ENCODE assay signal across 19 mouse cellular contexts in the genomic region with DNA sequence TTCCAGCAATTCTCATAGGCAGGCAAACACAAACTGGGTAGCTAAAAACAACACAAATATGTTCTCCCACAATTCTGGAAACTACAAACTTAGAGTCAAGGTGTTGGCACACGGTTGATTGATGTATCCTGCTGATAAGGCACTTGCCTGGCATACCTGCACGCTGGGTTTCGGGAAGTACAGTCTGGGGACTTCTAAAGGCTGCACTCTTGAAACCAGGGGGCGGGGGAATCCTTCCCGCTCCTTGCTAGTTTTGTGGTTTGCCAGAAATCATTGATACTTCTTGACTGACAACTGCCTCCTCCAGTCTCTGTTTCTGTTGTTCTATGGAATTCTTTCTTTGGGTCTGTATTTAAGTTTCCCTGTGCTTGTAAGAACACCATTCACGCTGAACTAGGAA.
"Had no signal": no experiment of that assay in that cellular context is flagged by ENCODE, and none has a peak within 500 bp of the region (broad histone marks: within the 10 kb centered on the region; RNA-seq: fewer than 3 reads in every experiment).

No protein-coding gene starts in this region.

- H3K4me3 ChIP-seq: limb, embryonic 10.5 days; limb, embryonic 13.5 days; liver, embryonic 12.5 days; liver, embryonic 15.5 days; midbrain, embryonic 12.5 days; midbrain, embryonic 15.5 days; neural tube, embryonic 12.5 days; neural tube, embryonic 15.5 days had no signal

- ATAC-seq: intestine, embryonic 16.5 days; liver, embryonic 12.5 days; midbrain, embryonic 15.5 days had no signal

- H3K27ac ChIP-seq: limb, embryonic 10.5 days; limb, embryonic 13.5 days; liver, embryonic 12.5 days; liver, embryonic 15.5 days; macrophage; midbrain, embryonic 12.5 days; midbrain, embryonic 15.5 days; neural tube, embryonic 12.5 days; neural tube, embryonic 15.5 days had no signal

- H3K4me2 ChIP-seq: limb, embryonic 13.5 days; liver, embryonic 12.5 days; liver, embryonic 15.5 days; midbrain, embryonic 12.5 days; midbrain, embryonic 15.5 days; neural tube, embryonic 12.5 days; neural tube, embryonic 15.5 days had no signal

- H3K9ac ChIP-seq: limb, embryonic 13.5 days; liver, embryonic 12.5 days; liver, embryonic 15.5 days; midbrain, embryonic 12.5 days; midbrain, embryonic 15.5 days; neural tube, embryonic 12.5 days; neural tube, embryonic 15.5 days had no signal

- H3K36me3 ChIP-seq: limb, embryonic 10.5 days; limb, embryonic 13.5 days; liver, embryonic 12.5 days; liver, embryonic 15.5 days; midbrain, embryonic 12.5 days; midbrain, embryonic 15.5 days; neural tube, embryonic 12.5 days; neural tube, embryonic 15.5 days had no signal

- H3K9me3 ChIP-seq: limb, embryonic 10.5 days; limb, embryonic 13.5 days; liver, embryonic 12.5 days; liver, embryonic 15.5 days; midbrain, embryonic 12.5 days; midbrain, embryonic 15.5 days; neural tube, embryonic 12.5 days; neural tube, embryonic 15.5 days had no signal

- H3K27me3 ChIP-seq: limb, embryonic 13.5 days; liver, embryonic 12.5 days; liver, embryonic 15.5 days; midbrain, embryonic 12.5 days; midbrain, embryonic 15.5 days; neural tube, embryonic 12.5 days; neural tube, embryonic 15.5 days had no signal

- H3K4me1 ChIP-seq: limb, embryonic 10.5 days; limb, embryonic 13.5 days; midbrain, embryonic 12.5 days; neural tube, embryonic 12.5 days; neural tube, embryonic 15.5 days had no signal

- DNase-seq: kidney, adult 18-20 months; kidney, adult 9 months; kidney, postnatal 14 days; kidney, postnatal 4 days; liver; right cerebral cortex, adult 18-20 months; right cerebral cortex, postnatal 14 days; right cerebral cortex, postnatal 4 days; thymus, postnatal 25 days had no signal
